Mouse (Mus musculus): Measurements from ENCODE around the gene Gm45062.

Gm45062 gene

DNA sequence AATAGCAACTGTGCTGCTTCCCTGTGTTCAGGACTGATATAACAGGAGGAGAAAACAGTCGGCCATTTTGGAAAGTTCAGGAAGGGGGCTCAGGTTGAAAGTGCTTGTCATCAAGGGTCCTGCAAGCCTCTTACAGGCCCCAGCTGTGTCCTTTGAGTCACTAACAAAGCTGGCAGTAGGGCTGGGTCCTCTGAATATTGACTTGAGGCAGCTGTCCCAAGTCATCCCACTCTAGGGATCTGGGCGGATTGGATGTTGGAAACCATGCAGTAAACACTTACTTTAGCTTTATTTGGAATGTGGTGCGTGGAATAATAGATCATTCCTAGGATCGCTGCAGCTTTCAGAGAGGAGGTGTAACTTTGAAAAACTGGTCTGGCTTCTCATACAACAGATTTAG, 215.6 kb downstream of the Gm45062 start:
- DNase-seq (ENCODE audit: low spot score), result no peak

DNA sequence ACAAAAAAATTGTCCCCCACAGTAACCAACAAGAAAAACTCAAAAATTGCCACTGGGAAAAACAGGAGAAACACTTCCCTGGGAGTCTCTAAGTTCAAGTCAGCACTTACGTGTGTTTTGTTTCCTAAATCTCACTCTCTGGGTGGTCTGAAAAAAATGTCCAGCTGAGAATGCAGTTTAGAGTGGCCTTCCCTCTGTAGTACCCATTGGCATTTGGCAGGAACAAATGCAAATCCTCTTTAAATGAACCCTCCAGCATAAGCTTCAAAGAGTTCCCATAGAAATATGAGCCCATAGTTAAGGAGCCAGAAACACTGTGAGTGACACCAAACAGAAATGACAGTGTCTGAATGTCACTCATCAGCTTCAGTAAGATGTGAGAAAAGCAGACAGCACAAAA, 219.9 kb downstream of the Gm45062 start:
- DNase-seq (ENCODE audit: low spot score), result no peak

DNA sequence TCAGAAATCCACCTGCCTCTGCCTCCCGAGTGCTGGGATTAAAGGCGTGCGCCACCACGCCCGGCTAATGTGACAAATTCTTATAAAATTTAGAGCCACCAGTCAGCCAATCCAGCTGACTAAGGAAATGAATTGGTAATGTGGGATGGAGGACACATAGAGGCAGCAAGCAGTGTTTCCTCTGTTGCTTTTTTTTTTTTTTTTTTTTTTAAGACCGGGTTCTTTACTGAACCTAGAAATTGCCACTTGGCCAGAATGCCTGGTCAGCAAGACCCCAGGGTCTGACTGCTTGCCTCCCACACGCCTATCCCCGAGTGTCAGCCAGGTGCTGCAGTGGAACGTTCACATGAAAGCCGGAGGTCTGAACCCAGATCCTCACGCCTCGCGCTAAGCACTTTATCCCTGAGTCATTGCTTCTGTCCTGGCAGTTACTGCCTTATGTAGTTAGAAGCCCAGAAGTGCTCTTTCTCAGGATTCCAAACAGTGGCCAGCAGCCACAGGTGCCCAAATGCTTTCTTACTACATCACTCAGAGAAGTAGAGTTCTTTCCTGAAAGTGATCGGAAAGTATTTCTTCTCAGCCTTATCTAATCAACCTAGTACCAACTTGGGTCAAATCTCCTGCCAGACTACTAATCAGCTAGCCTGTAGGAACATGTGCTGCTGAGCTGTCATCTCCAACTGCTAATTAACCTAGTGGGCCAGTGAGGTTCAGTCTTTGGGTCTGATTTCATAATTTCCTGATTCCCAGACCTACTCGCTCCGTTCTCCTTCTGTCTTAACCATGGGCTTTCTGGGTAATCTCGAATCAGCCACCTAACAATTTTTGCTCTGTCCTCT, 225.4 kb downstream of the Gm45062 start:
- no peak for DNase-seq (ENCODE audit: low spot score)

DNA sequence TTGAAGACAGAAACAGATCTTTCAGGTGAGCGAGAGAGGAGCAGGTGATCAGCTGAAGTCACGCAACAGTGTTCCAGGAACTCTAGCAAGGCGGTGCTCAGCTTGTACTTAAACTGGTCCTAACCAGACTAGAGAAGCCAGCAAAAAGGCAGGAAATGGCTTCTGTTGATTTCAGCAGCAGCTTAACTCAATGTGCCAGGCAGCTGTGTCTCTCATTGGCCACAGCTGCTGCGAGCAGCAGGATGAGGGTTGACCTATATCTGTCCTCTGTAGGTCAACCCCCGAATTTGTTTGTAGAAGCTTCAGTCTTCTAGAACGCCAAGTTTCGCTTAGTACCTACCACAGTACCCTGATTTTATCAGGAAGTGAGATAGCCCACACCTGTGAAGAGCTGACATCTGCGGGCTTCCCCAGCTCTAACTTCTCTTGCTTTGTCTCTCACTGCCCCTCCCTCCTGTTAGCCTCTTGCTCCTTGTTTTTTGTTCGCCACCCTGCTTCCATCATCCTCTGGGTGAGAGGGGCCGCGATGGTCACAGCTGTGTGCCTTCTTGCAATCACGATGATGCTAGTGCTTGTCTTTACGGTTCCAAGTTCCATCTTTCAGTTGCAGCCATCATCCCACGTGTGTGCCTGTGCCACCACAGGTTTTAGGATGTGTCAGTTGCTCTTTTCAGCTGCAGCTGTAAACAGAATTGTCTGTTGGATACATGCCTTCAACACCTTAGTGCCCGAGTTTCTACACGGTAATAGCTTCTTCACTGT, 226.3 kb downstream of the Gm45062 start:
- no peak for DNase-seq (ENCODE audit: low spot score)

DNA sequence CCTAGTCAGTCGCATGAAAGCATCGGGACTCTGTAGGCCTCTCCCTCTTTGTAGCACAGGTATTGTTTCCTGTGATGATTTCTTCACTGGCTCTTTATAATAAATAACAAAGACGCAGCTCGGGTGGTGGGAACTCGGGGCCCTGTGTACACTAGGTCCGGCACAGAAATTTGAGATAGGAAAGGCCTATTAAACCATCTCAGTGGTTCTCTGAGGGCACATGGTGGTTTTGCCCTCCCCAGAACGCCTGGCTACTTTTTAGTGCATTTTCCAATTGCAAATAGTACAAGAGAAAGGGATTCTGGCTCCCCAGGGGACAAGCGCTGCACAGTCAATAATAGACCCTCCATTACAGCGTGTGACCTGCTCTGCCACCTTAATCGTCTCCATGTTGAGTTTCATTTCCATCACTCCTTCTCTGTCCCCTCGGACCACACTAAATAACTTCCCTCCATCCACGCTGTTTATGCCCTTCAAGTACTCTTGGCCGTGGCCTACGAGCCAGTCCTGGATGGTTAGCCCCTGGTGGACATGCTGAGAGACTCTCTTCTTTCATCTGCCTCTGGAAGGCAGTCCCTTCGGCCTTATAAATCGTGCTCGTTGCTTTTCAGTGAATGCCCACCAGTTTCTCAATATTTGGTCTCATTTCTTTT, 227.3 kb downstream of the Gm45062 start:
- DNase-seq (ENCODE audit: low spot score), result no peak

DNA sequence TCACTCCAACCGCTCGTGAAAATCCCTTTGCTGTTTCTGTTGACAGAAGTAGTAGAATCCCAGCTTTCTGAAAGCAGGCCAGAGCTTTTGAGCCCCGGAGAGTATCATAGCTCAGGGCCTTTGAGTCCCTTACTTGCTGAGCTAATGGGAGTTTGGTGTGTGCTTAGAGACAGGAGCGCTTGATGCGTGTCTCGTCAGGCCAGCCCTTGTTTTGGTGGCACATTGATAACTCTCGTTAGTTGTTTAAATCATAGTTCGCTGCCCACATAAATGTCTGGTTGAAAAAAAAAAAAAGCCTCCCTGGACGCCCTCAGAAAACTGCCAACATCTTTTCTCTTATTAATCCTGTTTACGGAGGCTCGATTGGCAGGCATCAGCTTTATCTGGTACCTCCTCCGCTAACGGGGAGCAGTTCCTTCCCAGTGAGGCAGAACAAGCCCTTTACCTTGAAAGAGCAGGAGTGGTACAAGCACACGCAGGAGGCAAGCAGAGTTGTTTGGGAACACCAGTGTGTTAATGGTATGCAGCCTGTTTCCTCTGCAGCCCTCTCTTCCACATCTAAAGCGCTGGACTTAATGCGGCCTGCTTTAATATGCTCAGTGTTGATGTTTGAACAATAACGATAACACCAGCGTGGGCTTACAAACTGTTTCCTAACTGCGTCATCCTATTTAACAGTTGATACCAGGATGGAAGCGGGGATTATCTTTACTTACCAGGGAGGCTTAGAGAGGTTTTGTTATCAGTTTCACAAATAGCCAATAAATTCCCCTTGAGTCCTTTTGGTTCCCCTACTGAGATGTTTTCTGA, 228.0 kb downstream of the Gm45062 start:
- DNase-seq (ENCODE audit: low spot score), result no peak

DNA sequence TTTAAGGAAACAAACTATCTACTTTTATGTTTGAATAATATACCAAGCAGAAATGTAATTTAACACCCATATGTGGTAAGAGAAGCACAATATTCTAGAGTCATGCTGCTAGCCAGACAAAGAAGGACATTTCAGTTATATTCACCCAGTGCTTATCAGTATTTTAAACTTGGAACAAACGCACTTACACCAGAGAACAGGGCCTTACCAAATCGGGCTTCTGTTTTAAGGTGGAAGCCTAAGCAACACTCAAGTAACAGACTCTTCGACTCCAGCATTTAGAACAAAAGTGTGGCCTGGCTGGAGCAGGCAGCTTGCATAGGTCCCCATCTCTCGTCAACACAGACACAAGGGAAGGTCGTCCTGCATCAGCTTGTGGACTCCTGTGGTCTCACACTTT, 229.0 kb downstream of the Gm45062 start:
- no peak for DNase-seq (ENCODE audit: low spot score)

DNA sequence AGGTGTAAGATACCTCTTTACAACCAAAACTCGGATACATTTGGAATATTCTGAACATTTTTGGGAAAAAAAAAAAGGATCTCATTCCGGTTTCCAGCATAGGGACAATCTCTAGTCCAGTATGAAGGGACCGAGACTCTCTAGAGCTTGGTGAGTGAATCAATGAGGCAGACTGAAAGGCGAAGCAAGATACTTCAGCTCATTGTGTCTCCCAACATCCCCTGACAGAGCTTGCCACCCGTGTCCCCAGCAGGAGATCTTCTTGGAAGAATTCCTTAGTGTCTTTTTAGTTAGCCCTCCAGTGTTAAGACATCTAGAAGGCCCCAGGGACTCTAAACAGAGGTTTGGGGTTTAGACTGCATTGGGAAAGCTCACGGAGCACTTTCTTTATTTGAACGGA, 230.0 kb downstream of the Gm45062 start:
- DNase-seq (ENCODE audit: low spot score), result no peak

DNA sequence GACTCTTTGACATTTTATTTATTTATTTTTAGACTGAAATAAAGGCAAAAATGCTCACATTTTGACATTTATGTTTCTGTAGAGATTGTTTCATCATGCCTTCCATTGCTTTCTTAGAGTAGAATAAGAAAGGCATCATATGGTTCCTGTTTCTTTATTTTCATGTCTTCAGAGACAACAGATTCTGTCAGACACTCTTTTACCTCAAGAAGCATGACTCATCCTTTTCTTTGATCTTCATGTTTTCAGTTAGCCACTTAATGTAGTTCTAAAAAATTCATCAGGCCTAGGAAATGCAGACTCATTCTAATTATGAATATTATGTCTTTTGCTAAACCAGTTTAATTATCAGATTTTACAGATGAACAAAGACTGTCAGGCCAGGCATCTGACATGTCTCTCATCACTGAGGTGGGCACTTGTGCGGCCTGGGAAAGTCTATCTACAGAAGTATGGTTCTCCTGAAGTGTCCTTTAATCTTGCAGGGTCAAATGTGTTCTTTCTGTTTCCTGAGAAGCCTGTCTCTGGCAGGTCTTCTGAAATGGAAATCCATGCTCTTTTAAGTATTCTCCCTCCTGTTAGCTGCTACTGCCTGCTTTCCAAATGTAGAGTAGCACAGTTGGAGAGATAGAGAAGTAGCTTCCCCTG, 230.8 kb downstream of the Gm45062 start:
- DNase-seq (ENCODE audit: low spot score), result no peak

DNA sequence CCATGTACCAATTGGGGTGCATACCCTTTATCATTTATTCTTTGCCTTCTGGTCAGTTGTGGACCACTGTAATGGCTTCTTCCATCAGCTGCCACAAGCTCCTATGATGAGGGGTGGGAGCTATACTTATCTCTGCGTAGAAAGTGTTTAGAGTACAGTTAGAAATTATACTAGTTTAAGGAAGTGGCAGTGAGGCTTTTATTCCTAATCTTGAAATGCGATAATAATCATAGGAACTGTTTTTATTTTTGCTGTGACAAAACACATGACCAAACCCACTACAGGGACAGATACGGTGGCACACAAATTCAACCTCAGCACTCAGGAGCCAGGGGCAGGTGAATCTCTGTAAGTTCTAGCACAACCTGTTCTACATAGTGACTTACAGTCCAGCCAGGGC, 233.0 kb downstream of the Gm45062 start:
- no peak for DNase-seq (ENCODE audit: low spot score)

DNA sequence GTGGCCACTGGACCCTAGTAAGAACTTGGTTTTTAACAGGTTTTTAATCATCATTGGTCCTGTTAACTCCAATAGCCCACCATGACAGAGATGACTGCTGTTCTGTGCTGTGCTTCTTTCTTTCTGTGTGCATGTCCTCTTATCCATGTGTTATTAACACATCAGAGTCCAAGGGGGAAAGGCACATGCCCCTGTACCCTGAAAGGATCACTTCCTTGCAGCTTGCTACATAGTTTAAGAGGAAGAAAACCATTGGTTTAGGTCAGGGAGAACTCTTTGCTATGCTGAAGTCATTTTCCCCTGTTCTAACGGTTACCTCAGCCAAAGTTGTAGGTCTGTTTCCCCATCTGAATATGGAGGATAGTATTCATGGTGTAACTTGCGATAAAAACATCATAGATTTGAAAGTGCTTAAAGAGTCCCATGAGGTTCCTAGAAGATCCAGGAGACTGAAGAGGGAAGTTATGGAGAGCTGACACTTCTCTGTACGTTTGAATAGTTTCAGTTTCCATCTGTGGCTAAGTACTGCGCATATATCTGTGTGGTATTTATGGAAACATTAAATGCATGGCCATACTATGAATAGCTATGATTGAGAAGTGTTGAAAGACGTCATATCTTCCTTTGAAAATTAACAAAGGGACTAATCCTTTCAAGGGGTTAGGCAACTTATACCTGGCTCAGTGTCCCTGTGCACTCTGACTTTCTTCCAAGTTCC, 236.0 kb downstream of the Gm45062 start:
- DNase-seq (ENCODE audit: low spot score), result no peak

DNA sequence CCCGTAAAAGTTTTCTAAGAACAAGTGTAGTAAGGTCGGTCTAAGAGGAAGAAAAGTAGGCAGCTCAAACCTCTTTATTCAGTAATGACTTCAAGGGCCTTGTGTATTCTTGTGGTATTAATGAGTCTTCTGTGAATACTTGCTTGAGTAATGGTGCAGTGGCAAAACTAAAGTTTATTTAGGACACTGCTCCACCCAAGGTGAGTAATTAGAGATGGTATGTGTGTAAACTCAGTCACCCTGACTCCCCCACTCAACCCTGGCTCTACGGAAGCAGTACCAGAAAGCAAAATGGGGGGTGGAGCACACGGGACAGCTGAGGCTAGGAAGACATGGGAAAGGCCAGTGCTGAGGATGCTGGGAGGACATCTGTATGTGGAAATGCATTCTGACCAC, 236.6 kb downstream of the Gm45062 start:
- no peak for DNase-seq (ENCODE audit: low spot score)

DNA sequence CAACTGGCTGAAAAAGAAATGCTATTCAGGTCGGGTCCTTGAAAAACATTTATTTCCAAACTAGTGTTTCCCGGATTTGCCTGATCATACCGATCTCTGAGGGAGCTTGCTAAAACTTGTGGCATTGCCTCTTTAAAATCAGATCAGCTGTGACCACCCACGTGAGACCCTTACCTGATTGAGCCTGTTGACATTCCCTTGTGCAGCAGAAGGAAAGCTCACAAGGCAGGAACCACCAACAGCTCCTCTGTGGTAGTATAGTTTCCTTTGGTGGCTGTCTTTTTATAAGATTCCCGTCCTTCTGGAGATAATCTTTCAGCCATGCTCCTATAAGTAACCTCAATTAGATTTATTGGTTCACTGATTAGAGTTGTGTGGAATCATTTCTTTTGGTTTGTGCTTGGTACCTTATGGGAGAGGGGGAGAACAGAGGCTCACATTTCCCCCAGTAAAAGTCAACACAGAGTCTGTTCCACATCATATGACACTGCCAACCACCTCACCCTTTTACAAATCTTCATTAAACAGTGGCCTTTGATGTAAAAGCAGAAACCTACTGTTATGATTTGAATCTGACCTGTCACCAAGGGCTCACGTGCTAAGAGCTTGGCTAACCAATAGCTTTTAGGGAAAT, 238.1 kb downstream of the Gm45062 start:
- DNase-seq (ENCODE audit: low spot score), result no peak

DNA sequence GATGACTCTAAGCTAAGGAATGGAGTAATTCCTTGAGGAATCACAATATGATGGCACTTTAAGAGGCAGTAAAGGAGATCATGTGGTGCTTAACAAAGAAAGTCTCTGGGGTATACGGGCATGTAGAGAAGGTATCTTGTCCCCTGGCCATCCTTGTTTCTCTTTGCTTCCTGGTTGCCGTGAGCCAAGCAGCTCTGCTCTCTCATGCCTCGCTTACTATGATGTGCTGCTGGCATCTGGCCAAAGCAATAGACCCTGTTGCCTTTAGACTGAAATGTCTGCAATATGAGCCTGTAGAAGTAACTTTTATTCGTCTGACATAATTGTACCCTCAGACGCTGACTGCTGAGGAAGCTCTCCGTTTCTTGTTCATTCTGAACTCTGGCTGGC, 238.6 kb downstream of the Gm45062 start:
- no peak for DNase-seq (ENCODE audit: low spot score)

DNA sequence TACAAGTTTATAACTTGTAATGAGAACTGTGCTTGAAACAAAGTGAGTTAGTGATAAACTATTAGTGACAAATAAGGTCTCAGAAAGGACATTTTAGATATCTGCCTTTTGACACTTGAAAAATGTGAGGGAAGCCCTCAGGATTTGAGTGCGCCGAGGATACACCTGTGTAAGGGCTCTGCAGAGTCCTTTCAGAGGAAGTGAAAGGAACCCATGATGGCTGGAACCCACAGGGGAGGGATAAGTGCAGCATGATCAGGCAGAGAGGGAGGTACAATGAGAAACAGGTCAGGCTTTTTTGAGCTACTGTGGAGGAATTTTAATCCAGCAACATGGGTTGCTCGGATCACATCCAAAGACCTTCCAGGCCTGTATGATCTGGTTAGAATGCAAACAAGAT, 239.7 kb downstream of the Gm45062 start:
- DNase-seq (ENCODE audit: low spot score), result no peak

DNA sequence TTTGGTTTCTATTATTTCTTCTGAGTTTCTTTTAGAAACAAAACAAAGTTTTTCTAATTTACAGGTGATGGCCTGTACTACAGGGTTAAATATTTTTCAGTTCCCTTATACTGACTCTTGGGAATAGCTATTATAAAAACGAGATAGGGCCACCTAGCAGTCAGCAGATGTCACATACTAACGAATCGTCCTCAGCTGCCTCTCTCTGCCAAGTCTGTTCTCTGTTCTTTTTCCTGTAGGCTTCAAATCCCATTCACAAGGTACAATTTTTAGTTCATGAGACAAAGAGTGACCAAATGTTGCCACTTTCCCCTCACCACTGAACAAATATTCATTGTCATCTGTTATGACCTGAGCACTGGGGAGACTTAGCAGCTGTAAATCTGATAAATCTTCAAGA, 244.7 kb downstream of the Gm45062 start:
- DNase-seq (ENCODE audit: low spot score), result no peak

DNA sequence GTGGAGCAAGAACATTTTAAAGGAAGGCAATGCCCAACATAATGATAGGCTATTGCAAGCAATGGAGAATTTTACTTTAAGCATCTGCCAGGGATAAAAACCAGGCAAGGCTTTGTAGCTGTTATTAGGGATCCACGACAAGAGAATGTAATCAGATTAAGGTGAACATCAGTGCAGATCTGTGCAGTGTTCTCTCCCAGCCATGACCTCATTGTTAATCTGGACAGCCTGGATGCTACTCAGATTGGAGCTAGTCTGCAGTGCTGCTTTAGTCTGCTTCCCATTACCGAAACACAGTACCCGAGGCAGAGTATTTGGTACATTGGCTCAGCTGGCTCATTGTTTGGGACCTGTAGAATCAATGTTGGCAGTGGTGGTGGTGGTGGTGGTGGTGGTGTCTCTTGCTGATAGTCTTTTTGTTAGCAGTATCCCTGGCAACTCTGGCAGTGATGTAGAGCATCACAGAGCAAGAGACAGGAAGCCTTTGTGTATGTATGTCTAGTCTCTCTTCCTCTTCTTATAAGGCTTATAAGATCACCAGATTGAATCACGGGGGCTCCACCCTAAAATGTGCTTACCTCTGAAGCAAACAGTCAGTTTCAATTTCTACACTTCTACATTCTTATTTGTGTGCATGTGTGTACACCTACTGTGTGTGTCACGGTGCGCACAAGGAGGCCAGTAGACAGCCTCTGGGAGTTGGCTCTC, 245.4 kb downstream of the Gm45062 start:
- DNase-seq (ENCODE audit: low spot score), result no peak

DNA sequence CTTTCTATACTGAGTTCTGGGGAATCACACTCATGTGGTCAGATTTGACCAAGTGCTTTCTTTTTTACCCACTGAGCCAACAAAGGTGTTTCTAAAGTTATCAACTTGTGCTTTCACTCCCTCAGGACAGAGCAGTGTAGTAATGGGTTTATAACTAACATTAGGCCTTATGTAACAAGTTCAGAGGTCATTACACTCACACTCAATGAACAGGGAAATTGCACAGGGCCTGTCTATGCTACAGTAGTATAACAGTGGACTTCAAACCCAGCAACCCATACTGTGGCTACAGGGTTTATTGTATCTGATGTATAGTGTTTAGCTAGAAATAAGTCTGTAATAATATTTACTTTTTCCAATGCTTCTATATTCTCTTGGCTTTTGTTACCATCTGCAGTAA, 247.4 kb downstream of the Gm45062 start:
- no peak for DNase-seq (ENCODE audit: low spot score)

DNA sequence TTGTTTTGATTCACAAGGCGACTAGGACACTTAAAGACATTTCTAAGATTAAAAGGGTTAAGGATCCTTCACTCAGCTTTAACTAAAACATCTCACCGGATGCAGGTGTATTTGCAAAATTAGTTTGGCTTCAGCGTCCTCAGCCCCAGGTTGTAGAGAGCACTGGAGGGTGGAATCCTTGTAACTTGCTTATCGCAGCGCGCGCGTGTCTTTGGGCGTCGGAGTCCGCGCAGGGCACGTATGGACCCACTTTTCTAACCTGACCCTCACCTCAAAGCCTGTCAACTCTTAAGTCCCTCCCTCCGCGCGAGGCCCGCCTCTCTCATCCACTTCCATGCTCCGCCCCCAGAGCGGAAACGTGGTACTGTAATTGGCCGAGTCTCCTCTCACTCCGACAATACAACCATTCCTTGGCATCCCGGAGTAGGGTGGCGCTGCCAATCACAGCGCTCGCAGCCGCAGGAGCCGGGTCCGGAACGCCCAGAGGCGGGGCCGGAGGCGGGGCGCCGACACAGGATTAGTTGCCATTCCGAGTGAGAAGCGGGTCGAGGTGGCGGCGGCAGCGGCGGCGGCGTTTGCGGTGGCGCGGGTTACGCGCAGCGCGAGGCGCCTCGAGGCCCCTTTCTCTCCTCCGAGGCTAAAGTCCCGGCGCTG, 249.8 kb downstream of the Gm45062 start:
- peak; percentile 99 for DNase-seq (ENCODE audit: low spot score)

All from urinary bladder, postnatal 14 days (tissue).